Mouse (Mus musculus) ES-Bruce4 (cell line): ENCODE measurements at regions not wholly inside any gene's neighbourhood (a gene's known extent, or its start where the extent isn't known, plus 50 kb on each side); places are given as distances from the start of the nearest gene placed in this dataset.

Experiments
- CTCF ChIP-seq: IDR thresholded peaks from one replicate; pipeline ENCODE4 v1.8.1; 2011; ENCODE audit warnings: low read depth, low read length
- EP300 ChIP-seq: IDR thresholded peaks from 2 replicates; pipeline ENCODE4 v1.6.1; 2011; ENCODE audit warnings: low read depth, low read length; ENCODE audit not compliant: insufficient read depth
- POLR2A ChIP-seq: IDR thresholded peaks from one replicate; pipeline ENCODE4 v1.8.1; 2011; ENCODE audit warnings: low read length; ENCODE audit not compliant: insufficient read depth

- no peak for TF ChIP-seq CTCF
- TF ChIP-seq EP300, result no peak
- TF ChIP-seq POLR2A, result no peak
Measured at GRCm38 (mm10) chr4:137142316-137142715, 93.7 kb upstream of the Zbtb40 start.
